Mouse (Mus musculus): ENCODE results near the gene Dnajc7. TPM values are rescaled to one million over a fixed set of nuclear protein-coding genes. Genes with fewer than 3 reads are reported as not detected.

Gene Dnajc7
- polyA plus RNA-seq, 1 experiment from 2014 or later: 235 TPM

- peak; percentile 82; the same call in 1 of the 2 replicates for ATAC-seq (ENCODE audit: low FRiP score, low TSS enrichment)
These were observed 20.4 kb upstream of the Dnajc7 start for GRCm38 (mm10) chr11:100640159-100640906.

DNA sequence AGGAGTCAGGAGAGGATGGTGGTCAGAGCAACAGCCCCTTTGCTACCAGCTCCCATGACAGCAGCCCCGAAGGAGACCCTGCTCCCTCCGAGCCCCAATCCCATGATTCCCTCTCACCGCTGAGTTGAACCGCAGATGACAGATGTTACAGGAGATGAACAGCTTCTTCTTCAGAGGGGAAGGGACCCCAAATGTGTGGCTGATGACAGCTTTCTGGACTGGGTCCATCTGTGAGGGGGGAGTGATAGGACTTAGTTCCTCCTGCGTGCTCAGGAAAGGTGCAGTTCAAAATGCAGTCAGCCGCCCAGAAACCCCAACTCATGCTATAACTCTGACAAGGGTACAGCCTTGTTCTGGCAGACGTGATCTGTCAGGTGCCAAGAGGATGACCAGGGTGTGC is 14.6 kb upstream of the Dnajc7 start:
- no peak overlapping the region for H3K4me2 ChIP-seq (replicated peaks; ENCODE audit: low read depth, low read length)
- H3K9ac ChIP-seq (replicated peaks; ENCODE audit: low read length): no peak overlapping the region
- WGBS: 60% methylated on average over 7 of the region's 7 CpGs
- H3K27me3 ChIP-seq (ENCODE audit: insufficient read depth, low read length): peaks cover 3% of the 10 kb centered on the region
- H3K4me3 ChIP-seq (ENCODE audit: low read length): no peak overlapping the region
- no peaks in the 10 kb centered on the region for H3K9me3 ChIP-seq (ENCODE audit: low read length)
- H3K36me3 ChIP-seq (ENCODE audit: insufficient read depth, low read length): no peaks in the 10 kb centered on the region
- no peaks in the 10 kb centered on the region for H3K4me1 ChIP-seq (ENCODE audit: insufficient read depth, low read length)
- no peak for ATAC-seq (ENCODE audit: low FRiP score, low TSS enrichment)
- no peak overlapping the region for H3K27ac ChIP-seq (ENCODE audit: low read length)

More at GRCm38 (mm10) chr11:100640159-100640906, 20.4 kb upstream of the Dnajc7 start:
- Histone ChIP-seq H3K36me3 (ENCODE audit: insufficient read depth, low read length) (no peaks in the 10 kb centered on the region), H3K27me3 (ENCODE audit: insufficient read depth, low read length) (peaks cover 21% of the 10 kb centered on the region), H3K4me3 (ENCODE audit: low read length) (peak overlapping the region; percentile 42), H3K4me1 (ENCODE audit: insufficient read depth, low read length) (peaks cover 10% of the 10 kb centered on the region), H3K9me3 (ENCODE audit: low read length) (no peaks in the 10 kb centered on the region), H3K9ac (replicated peaks; ENCODE audit: low read length) (peak overlapping the region; percentile 37), H3K4me2 (replicated peaks; ENCODE audit: low read depth, low read length) (peak overlapping the region; percentile 78), H3K27ac (ENCODE audit: low read length) (no peak overlapping the region)
- WGBS: 7% methylated on average over 52 of the region's 52 CpGs

GRCm38 (mm10) chr11:100628862-100629352 is 8.9 kb upstream of the Dnajc7 start:
- no peak overlapping the region for H3K4me2 ChIP-seq (replicated peaks; ENCODE audit: low read depth, low read length)
- no peak; the same call in 1 of the 2 replicates for ATAC-seq (ENCODE audit: low FRiP score, low TSS enrichment)
- H3K27me3 ChIP-seq (ENCODE audit: insufficient read depth, low read length): no peaks in the 10 kb centered on the region
- no peaks in the 10 kb centered on the region for H3K9me3 ChIP-seq (ENCODE audit: low read length)
- H3K9ac ChIP-seq (replicated peaks; ENCODE audit: low read length): peak overlapping the region; percentile 35; the same call in 1 of the 2 replicates
- H3K27ac ChIP-seq (ENCODE audit: low read length): no peak overlapping the region
- no peak overlapping the region for H3K4me3 ChIP-seq (ENCODE audit: low read length)
- peaks cover 13% of the 10 kb centered on the region; the same call in 1 of the 2 replicates for H3K36me3 ChIP-seq (ENCODE audit: insufficient read depth, low read length)
- 23% methylated on average over 13 of the region's 13 CpGs for WGBS
- H3K4me1 ChIP-seq (ENCODE audit: insufficient read depth, low read length): peaks cover 22% of the 10 kb centered on the region

- H3K27me3 ChIP-seq (ENCODE audit: insufficient read depth, low read length): no peaks in the 10 kb centered on the region
- no peaks in the 10 kb centered on the region for H3K9me3 ChIP-seq (ENCODE audit: low read length)
- no peak overlapping the region for H3K4me3 ChIP-seq (ENCODE audit: low read length)
- 93% methylated on average over 5 of the region's 5 CpGs for WGBS
- ATAC-seq (ENCODE audit: low FRiP score, low TSS enrichment): no peak
- H3K4me2 ChIP-seq (replicated peaks; ENCODE audit: low read depth, low read length): no peak overlapping the region
- no peak overlapping the region for H3K9ac ChIP-seq (replicated peaks; ENCODE audit: low read length)
- no peak overlapping the region for H3K27ac ChIP-seq (ENCODE audit: low read length)
- H3K4me1 ChIP-seq (ENCODE audit: insufficient read depth, low read length): peaks cover 27% of the 10 kb centered on the region
- peaks cover 13% of the 10 kb centered on the region; the same call in 1 of the 2 replicates for H3K36me3 ChIP-seq (ENCODE audit: insufficient read depth, low read length)
These were observed 8.1 kb upstream of the Dnajc7 start for GRCm38 (mm10) chr11:100628056-100628455.

GRCm38 (mm10) chr11:100626701-100627195 is 6.8 kb upstream of the Dnajc7 start:
- Histone ChIP-seq H3K9ac (replicated peaks; ENCODE audit: low read length) (no peak overlapping the region), H3K36me3 (ENCODE audit: insufficient read depth, low read length) (peaks cover 13% of the 10 kb centered on the region; the same call in 1 of the 2 replicates), H3K4me1 (ENCODE audit: insufficient read depth, low read length) (peaks cover 30% of the 10 kb centered on the region), H3K4me2 (replicated peaks; ENCODE audit: low read depth, low read length) (no peak overlapping the region), H3K9me3 (ENCODE audit: low read length) (no peaks in the 10 kb centered on the region), H3K4me3 (ENCODE audit: low read length) (no peak overlapping the region), H3K27ac (ENCODE audit: low read length) (no peak overlapping the region), H3K27me3 (ENCODE audit: insufficient read depth, low read length) (no peaks in the 10 kb centered on the region)
- peak; percentile 58; the same call in 1 of the 2 replicates for ATAC-seq (ENCODE audit: low FRiP score, low TSS enrichment)
- 23% methylated on average over 9 of the region's 9 CpGs for WGBS

DNA sequence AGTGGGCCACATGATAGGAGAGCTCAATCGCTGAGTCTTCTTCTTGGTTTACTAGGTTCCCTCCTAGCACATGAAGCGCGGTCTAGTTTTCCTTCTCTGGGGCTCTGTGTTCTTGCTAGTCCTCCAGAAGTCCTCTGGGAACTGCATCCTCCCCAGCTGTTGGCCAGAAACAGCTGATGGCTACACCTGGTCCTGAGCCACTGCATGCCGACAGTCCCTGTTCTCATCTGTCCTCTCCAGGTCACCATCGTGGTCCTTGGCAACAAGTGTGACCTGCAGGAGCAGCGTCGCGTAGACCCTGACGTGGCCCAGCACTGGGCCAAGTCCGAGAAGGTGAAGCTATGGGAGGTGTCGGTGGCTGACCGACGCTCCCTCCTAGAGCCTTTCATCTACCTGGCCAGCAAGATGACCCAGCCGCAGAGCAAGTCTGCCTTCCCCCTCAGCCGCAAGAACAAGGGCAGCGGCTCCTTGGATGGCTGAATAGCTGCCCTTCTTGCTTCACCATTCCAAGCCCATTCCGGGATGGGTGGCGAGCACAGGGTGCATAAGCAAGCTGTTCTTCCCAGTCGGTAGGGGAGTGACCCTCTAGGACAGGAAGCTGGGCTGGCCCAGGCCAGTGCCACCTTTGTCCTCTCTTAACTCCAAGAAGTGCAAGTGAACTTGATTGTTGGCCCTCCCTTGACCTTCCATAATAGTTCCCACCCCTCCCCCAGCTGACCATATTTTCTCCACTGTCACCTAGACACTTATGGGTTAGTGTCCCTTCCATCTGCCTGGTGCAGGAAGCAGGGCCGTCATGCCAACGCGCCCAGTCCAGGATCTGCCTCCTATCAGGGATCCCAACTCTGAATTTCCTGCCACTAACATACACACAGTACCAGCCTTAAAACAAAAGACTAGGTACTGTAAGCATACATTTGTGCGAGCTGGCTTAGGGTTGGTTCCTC is 6.1 kb upstream of the Dnajc7 start:
- Histone ChIP-seq H3K9ac (replicated peaks; ENCODE audit: low read length) (no peak overlapping the region), H3K9me3 (ENCODE audit: low read length) (no peaks in the 10 kb centered on the region)

DNA sequence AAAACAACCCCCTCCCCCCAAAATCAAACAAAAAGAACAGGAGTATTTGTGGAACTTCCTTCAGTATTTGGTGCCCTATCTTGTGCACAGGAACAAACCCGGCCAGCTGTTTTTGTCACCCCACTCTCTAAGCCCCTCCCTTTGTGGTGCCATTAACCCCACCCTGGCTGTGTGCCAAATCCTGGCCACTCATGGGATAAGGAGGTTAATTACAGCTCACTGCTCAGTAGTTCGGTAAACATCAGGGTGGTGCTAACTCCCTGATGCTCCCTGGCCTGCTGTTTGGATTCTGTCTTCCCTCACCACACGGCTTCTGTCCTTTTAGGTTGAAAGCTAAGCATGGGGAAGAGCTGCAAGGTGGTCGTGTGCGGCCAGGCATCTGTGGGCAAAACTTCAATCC is 3.9 kb upstream of the Dnajc7 start:
- Histone ChIP-seq H3K4me3 (ENCODE audit: low read length) (peak overlapping the region; percentile 85), H3K9ac (replicated peaks; ENCODE audit: low read length) (peak overlapping the region; percentile 89), H3K36me3 (ENCODE audit: insufficient read depth, low read length) (peaks cover 13% of the 10 kb centered on the region; the same call in 1 of the 2 replicates), H3K27me3 (ENCODE audit: insufficient read depth, low read length) (no peaks in the 10 kb centered on the region), H3K4me1 (ENCODE audit: insufficient read depth, low read length) (peaks cover 29% of the 10 kb centered on the region), H3K4me2 (replicated peaks; ENCODE audit: low read depth, low read length) (peak overlapping the region; percentile 65), H3K9me3 (ENCODE audit: low read length) (no peaks in the 10 kb centered on the region), H3K27ac (ENCODE audit: low read length) (peak overlapping the region; percentile 8; the same call in 1 of the 2 replicates)
- no peak for ATAC-seq (ENCODE audit: low FRiP score, low TSS enrichment)
- WGBS: 27% methylated on average over 5 of the region's 5 CpGs

More for the DNA sequence above, 6.1 kb upstream of the Dnajc7 start:
- H3K36me3 ChIP-seq (ENCODE audit: insufficient read depth, low read length): peaks cover 13% of the 10 kb centered on the region; the same call in 1 of the 2 replicates
- no peaks in the 10 kb centered on the region for H3K27me3 ChIP-seq (ENCODE audit: insufficient read depth, low read length)
- H3K4me1 ChIP-seq (ENCODE audit: insufficient read depth, low read length): peaks cover 30% of the 10 kb centered on the region
- no peak for ATAC-seq (ENCODE audit: low FRiP score, low TSS enrichment)
- H3K27ac ChIP-seq (ENCODE audit: low read length): no peak overlapping the region
- H3K4me3 ChIP-seq (ENCODE audit: low read length): no peak overlapping the region
- 90% methylated on average over 23 of the region's 23 CpGs for WGBS
- no peak overlapping the region for H3K4me2 ChIP-seq (replicated peaks; ENCODE audit: low read depth, low read length)

GRCm38 (mm10) chr11:100622714-100623113 is 2.7 kb upstream of the Dnajc7 start:
- no peaks in the 10 kb centered on the region for H3K9me3 ChIP-seq (ENCODE audit: low read length)
- ATAC-seq (ENCODE audit: low FRiP score, low TSS enrichment): peak; percentile 86
- H3K27ac ChIP-seq (ENCODE audit: low read length): peak overlapping the region; percentile 91
- H3K27me3 ChIP-seq (ENCODE audit: insufficient read depth, low read length): no peaks in the 10 kb centered on the region
- peak overlapping the region; percentile 85 for H3K4me3 ChIP-seq (ENCODE audit: low read length)
- H3K4me1 ChIP-seq (ENCODE audit: insufficient read depth, low read length): peaks cover 31% of the 10 kb centered on the region
- H3K9ac ChIP-seq (replicated peaks; ENCODE audit: low read length): peak overlapping the region; percentile 89
- H3K4me2 ChIP-seq (replicated peaks; ENCODE audit: low read depth, low read length): peak overlapping the region; percentile 65
- WGBS: under 1% methylated on average over 24 of the region's 24 CpGs
- H3K36me3 ChIP-seq (ENCODE audit: insufficient read depth, low read length): peaks cover 13% of the 10 kb centered on the region; the same call in 1 of the 2 replicates

DNA sequence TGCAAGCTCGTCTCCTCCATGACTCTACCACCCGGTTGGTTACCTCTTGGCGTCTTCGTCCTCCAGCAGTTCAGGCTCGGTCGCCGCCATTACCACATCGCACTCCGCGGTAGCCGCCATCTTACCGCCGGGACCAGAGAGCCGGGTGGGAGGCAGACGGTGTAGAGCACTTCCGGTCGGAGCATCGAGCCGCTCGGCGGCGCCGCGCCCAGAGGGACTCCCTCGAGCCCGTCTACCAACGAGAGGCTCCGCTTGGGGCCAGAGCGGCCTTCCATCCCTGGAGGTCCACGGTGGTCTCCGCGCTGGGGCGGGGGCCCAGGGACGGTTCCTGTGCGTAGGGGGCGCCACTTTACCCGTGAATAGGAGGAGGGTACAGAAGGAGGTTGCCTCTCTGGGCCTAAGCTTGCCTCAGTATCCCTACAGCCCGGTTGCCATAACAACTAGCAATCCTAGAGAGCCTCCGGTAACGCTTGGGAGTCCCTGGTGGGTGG is 438 bp downstream of the Dnajc7 start:
- Histone ChIP-seq H3K4me3 (ENCODE audit: low read length) (peak overlapping the region; percentile 72), H3K9ac (replicated peaks; ENCODE audit: low read length) (peak overlapping the region; percentile 88), H3K27ac (ENCODE audit: low read length) (peak overlapping the region; percentile 93), H3K9me3 (ENCODE audit: low read length) (no peaks in the 10 kb centered on the region), H3K4me2 (replicated peaks; ENCODE audit: low read depth, low read length) (peak overlapping the region; percentile 72), H3K4me1 (ENCODE audit: insufficient read depth, low read length) (peaks cover 29% of the 10 kb centered on the region), H3K36me3 (ENCODE audit: insufficient read depth, low read length) (no peaks in the 10 kb centered on the region; the same call in 1 of the 2 replicates), H3K27me3 (ENCODE audit: insufficient read depth, low read length) (no peaks in the 10 kb centered on the region)
- ATAC-seq (ENCODE audit: low FRiP score, low TSS enrichment): peak; percentile 96
- WGBS: under 1% methylated on average over 40 of the region's 40 CpGs
